Mouse (Mus musculus): ENCODE results near the gene Trpc7.

GRCm38 (mm10) chr13:56774304-56774703 is 121.5 kb downstream of the Trpc7 start:
- TF ChIP-seq EP300 (IDR thresholded peaks at IDR 0.05; ENCODE audit: low read depth) (no peak), CTCF (IDR thresholded peaks at IDR 0.05; ENCODE audit: low read depth) (no peak)
